Mouse (Mus musculus): Measurements from ENCODE around the gene Lypd6b. TPM values are rescaled to one million over a fixed set of nuclear protein-coding genes. Genes with fewer than 3 reads are reported as not detected.
A peak's percentile ranks its signal among the peaks of the same experiment; 100 is the strongest.

The Lypd6b gene
- polyA plus RNA-seq, 1 experiment from 2014 or later, result 11.7 TPM

- no peaks in the 10 kb centered on the region for H3K9me3 ChIP-seq (ENCODE audit: low read length)
- no peaks in the 10 kb centered on the region for H3K36me3 ChIP-seq (ENCODE audit: insufficient read depth, low read length)
- no peak overlapping the region for H3K27ac ChIP-seq (ENCODE audit: low read length)
- H3K4me1 ChIP-seq (ENCODE audit: insufficient read depth, low read length), result peaks cover 17% of the 10 kb centered on the region
- H3K9ac ChIP-seq (replicated peaks; ENCODE audit: low read length), result no peak overlapping the region
- WGBS, result 61% methylated on average over 6 of the region's 6 CpGs
- H3K27me3 ChIP-seq (ENCODE audit: insufficient read depth, low read length), result peaks cover 12% of the 10 kb centered on the region; the same call in 1 of the 2 replicates
- H3K4me3 ChIP-seq (ENCODE audit: low read length), result no peak overlapping the region
- H3K4me2 ChIP-seq (replicated peaks; ENCODE audit: low read depth, low read length), result 0 out of 2 replicates have a peak overlapping the region, but pooled peaks have one; percentile 90
- ATAC-seq (ENCODE audit: low FRiP score, low TSS enrichment), result no peak
Observed at GRCm38 (mm10) chr2:49789078-49789477, 1.6 kb downstream of the Lypd6b start.

GRCm38 (mm10) chr2:49789504-49789903, 2.0 kb downstream of the Lypd6b start:
- peaks cover 17% of the 10 kb centered on the region for H3K4me1 ChIP-seq (ENCODE audit: insufficient read depth, low read length)
- no peak for ATAC-seq (ENCODE audit: low FRiP score, low TSS enrichment)
- no peak overlapping the region for H3K27ac ChIP-seq (ENCODE audit: low read length)
- no peak overlapping the region for H3K9ac ChIP-seq (replicated peaks; ENCODE audit: low read length)
- H3K36me3 ChIP-seq (ENCODE audit: insufficient read depth, low read length), result no peaks in the 10 kb centered on the region
- 73% methylated on average over 5 of the region's 5 CpGs for WGBS
- peaks cover 12% of the 10 kb centered on the region; the same call in 1 of the 2 replicates for H3K27me3 ChIP-seq (ENCODE audit: insufficient read depth, low read length)
- H3K9me3 ChIP-seq (ENCODE audit: low read length), result no peaks in the 10 kb centered on the region
- no peak overlapping the region for H3K4me2 ChIP-seq (replicated peaks; ENCODE audit: low read depth, low read length)
- H3K4me3 ChIP-seq (ENCODE audit: low read length), result no peak overlapping the region

- Histone ChIP-seq H3K4me2 (replicated peaks; ENCODE audit: low read depth, low read length) (no peak overlapping the region), H3K36me3 (ENCODE audit: insufficient read depth, low read length) (no peaks in the 10 kb centered on the region), H3K27me3 (ENCODE audit: insufficient read depth, low read length) (no peaks in the 10 kb centered on the region), H3K9me3 (ENCODE audit: low read length) (no peaks in the 10 kb centered on the region), H3K4me3 (ENCODE audit: low read length) (no peak overlapping the region), H3K9ac (replicated peaks; ENCODE audit: low read length) (no peak overlapping the region), H3K4me1 (ENCODE audit: insufficient read depth, low read length) (no peaks in the 10 kb centered on the region), H3K27ac (ENCODE audit: low read length) (no peak overlapping the region)
- no peak for ATAC-seq (ENCODE audit: low FRiP score, low TSS enrichment)
- WGBS, result 73% methylated on average over 14 of the region's 14 CpGs
Observed at GRCm38 (mm10) chr2:49797444-49798143, 10.1 kb downstream of the Lypd6b start.

GRCm38 (mm10) chr2:49804448-49804847, 17.0 kb downstream of the Lypd6b start:
- ATAC-seq (ENCODE audit: low FRiP score, low TSS enrichment), result no peak
- no peaks in the 10 kb centered on the region for H3K27me3 ChIP-seq (ENCODE audit: insufficient read depth, low read length)
- no peak overlapping the region for H3K4me2 ChIP-seq (replicated peaks; ENCODE audit: low read depth, low read length)
- no peaks in the 10 kb centered on the region for H3K9me3 ChIP-seq (ENCODE audit: low read length)
- 58% methylated on average over 8 of the region's 8 CpGs for WGBS
- H3K4me1 ChIP-seq (ENCODE audit: insufficient read depth, low read length), result peaks cover 6% of the 10 kb centered on the region; the same call in 1 of the 2 replicates
- H3K36me3 ChIP-seq (ENCODE audit: insufficient read depth, low read length), result no peaks in the 10 kb centered on the region
- H3K9ac ChIP-seq (replicated peaks; ENCODE audit: low read length), result no peak overlapping the region
- no peak overlapping the region for H3K27ac ChIP-seq (ENCODE audit: low read length)
- H3K4me3 ChIP-seq (ENCODE audit: low read length), result no peak overlapping the region

- WGBS, result 66% methylated on average over 11 of the region's 11 CpGs
- Histone ChIP-seq H3K27ac (ENCODE audit: low read length) (no peak overlapping the region), H3K4me1 (ENCODE audit: insufficient read depth, low read length) (peaks cover 6% of the 10 kb centered on the region; the same call in 1 of the 2 replicates), H3K4me3 (ENCODE audit: low read length) (no peak overlapping the region), H3K36me3 (ENCODE audit: insufficient read depth, low read length) (no peaks in the 10 kb centered on the region), H3K9ac (replicated peaks; ENCODE audit: low read length) (no peak overlapping the region), H3K4me2 (replicated peaks; ENCODE audit: low read depth, low read length) (no peak overlapping the region), H3K9me3 (ENCODE audit: low read length) (no peaks in the 10 kb centered on the region), H3K27me3 (ENCODE audit: insufficient read depth, low read length) (no peaks in the 10 kb centered on the region)
- no peak for ATAC-seq (ENCODE audit: low FRiP score, low TSS enrichment)
Observed at GRCm38 (mm10) chr2:49805736-49806371, 18.4 kb downstream of the Lypd6b start.

GRCm38 (mm10) chr2:49809496-49809895, 22.0 kb downstream of the Lypd6b start:
- no peak overlapping the region for H3K27ac ChIP-seq (ENCODE audit: low read length)
- H3K27me3 ChIP-seq (ENCODE audit: insufficient read depth, low read length), result no peaks in the 10 kb centered on the region
- WGBS, result 74% methylated on average over 6 of the region's 6 CpGs
- H3K9ac ChIP-seq (replicated peaks; ENCODE audit: low read length), result no peak overlapping the region
- no peaks in the 10 kb centered on the region for H3K9me3 ChIP-seq (ENCODE audit: low read length)
- H3K4me1 ChIP-seq (ENCODE audit: insufficient read depth, low read length), result peaks cover 28% of the 10 kb centered on the region
- no peaks in the 10 kb centered on the region for H3K36me3 ChIP-seq (ENCODE audit: insufficient read depth, low read length)
- no peak for ATAC-seq (ENCODE audit: low FRiP score, low TSS enrichment)
- H3K4me2 ChIP-seq (replicated peaks; ENCODE audit: low read depth, low read length), result no peak overlapping the region
- no peak overlapping the region for H3K4me3 ChIP-seq (ENCODE audit: low read length)

GRCm38 (mm10) chr2:49811420-49811819, 23.9 kb downstream of the Lypd6b start:
- 0 out of 2 replicates have a peak overlapping the region, but pooled peaks have one; percentile 3 for H3K4me2 ChIP-seq (replicated peaks; ENCODE audit: low read depth, low read length)
- 16% methylated on average over 11 of the region's 11 CpGs for WGBS
- no peak for ATAC-seq (ENCODE audit: low FRiP score, low TSS enrichment)
- no peak overlapping the region for H3K9ac ChIP-seq (replicated peaks; ENCODE audit: low read length)
- H3K27ac ChIP-seq (ENCODE audit: low read length), result peak overlapping the region; percentile 16; the same call in 1 of the 2 replicates
- no peaks in the 10 kb centered on the region for H3K36me3 ChIP-seq (ENCODE audit: insufficient read depth, low read length)
- no peak overlapping the region for H3K4me3 ChIP-seq (ENCODE audit: low read length)
- H3K9me3 ChIP-seq (ENCODE audit: low read length), result no peaks in the 10 kb centered on the region
- H3K4me1 ChIP-seq (ENCODE audit: insufficient read depth, low read length), result peaks cover 26% of the 10 kb centered on the region
- no peaks in the 10 kb centered on the region for H3K27me3 ChIP-seq (ENCODE audit: insufficient read depth, low read length)

GRCm38 (mm10) chr2:49811871-49812363, 24.4 kb downstream of the Lypd6b start:
- ATAC-seq (ENCODE audit: low FRiP score, low TSS enrichment), result peak; percentile 55; the same call in 1 of the 2 replicates
- Histone ChIP-seq H3K27ac (ENCODE audit: low read length) (peak overlapping the region; percentile 16; the same call in 1 of the 2 replicates), H3K36me3 (ENCODE audit: insufficient read depth, low read length) (no peaks in the 10 kb centered on the region), H3K27me3 (ENCODE audit: insufficient read depth, low read length) (no peaks in the 10 kb centered on the region), H3K9me3 (ENCODE audit: low read length) (no peaks in the 10 kb centered on the region), H3K4me2 (replicated peaks; ENCODE audit: low read depth, low read length) (0 out of 2 replicates have a peak overlapping the region, but pooled peaks have one; percentile 3), H3K4me1 (ENCODE audit: insufficient read depth, low read length) (peaks cover 26% of the 10 kb centered on the region), H3K9ac (replicated peaks; ENCODE audit: low read length) (no peak overlapping the region), H3K4me3 (ENCODE audit: low read length) (no peak overlapping the region)
- 30% methylated on average over 4 of the region's 4 CpGs for WGBS

- Histone ChIP-seq H3K36me3 (ENCODE audit: insufficient read depth, low read length) (no peaks in the 10 kb centered on the region), H3K9me3 (ENCODE audit: low read length) (no peaks in the 10 kb centered on the region)
- WGBS, result 60% methylated on average over 4 of the region's 4 CpGs
Observed at GRCm38 (mm10) chr2:49813151-49813550, 25.7 kb downstream of the Lypd6b start.

GRCm38 (mm10) chr2:49814011-49814410, 26.5 kb downstream of the Lypd6b start:
- Histone ChIP-seq H3K4me2 (replicated peaks; ENCODE audit: low read depth, low read length) (no peak overlapping the region), H3K4me3 (ENCODE audit: low read length) (no peak overlapping the region), H3K27ac (ENCODE audit: low read length) (no peak overlapping the region), H3K27me3 (ENCODE audit: insufficient read depth, low read length) (no peaks in the 10 kb centered on the region), H3K9ac (replicated peaks; ENCODE audit: low read length) (no peak overlapping the region), H3K4me1 (ENCODE audit: insufficient read depth, low read length) (peaks cover 26% of the 10 kb centered on the region), H3K9me3 (ENCODE audit: low read length) (no peaks in the 10 kb centered on the region), H3K36me3 (ENCODE audit: insufficient read depth, low read length) (no peaks in the 10 kb centered on the region)
- ATAC-seq (ENCODE audit: low FRiP score, low TSS enrichment), result no peak
- 48% methylated on average over 6 of the region's 6 CpGs for WGBS

More at GRCm38 (mm10) chr2:49813151-49813550, 25.7 kb downstream of the Lypd6b start:
- Histone ChIP-seq H3K9ac (replicated peaks; ENCODE audit: low read length) (no peak overlapping the region), H3K4me2 (replicated peaks; ENCODE audit: low read depth, low read length) (no peak overlapping the region), H3K27ac (ENCODE audit: low read length) (no peak overlapping the region), H3K4me1 (ENCODE audit: insufficient read depth, low read length) (peaks cover 26% of the 10 kb centered on the region), H3K4me3 (ENCODE audit: low read length) (no peak overlapping the region), H3K27me3 (ENCODE audit: insufficient read depth, low read length) (no peaks in the 10 kb centered on the region)
- ATAC-seq (ENCODE audit: low FRiP score, low TSS enrichment), result no peak
